Mouse (Mus musculus) embryonic facial prominence, embryonic 10.5 days (tissue): ENCODE results near the gene Arhgap35. TPM values are rescaled to one million over a fixed set of nuclear protein-coding genes. Genes with fewer than 3 reads are reported as not detected.
"Not testable (repeated sequence)": the region's sequence is repeated elsewhere in the genome, so short reads cannot be mapped to it uniquely, and the experiment has no call there.

Source experiments
- DNase-seq: peaks from one replicate; pipeline ENCODE4 v3.0.0-alpha.2; 2017; ENCODE audit warnings: low spot score
- H3K27ac ChIP-seq: fragments of 300-500 bp; sonication (generic); replicated peaks from 2 replicates; pipeline ENCODE4 v1.5.1; 2016; ENCODE audit warnings: mild to moderate bottlenecking
- H3K27me3 ChIP-seq: fragments of 300-500 bp; sonication (generic); replicated peaks from 2 replicates; pipeline ENCODE4 v1.6.1; 2016; ENCODE audit warnings: low read depth, mild to moderate bottlenecking; ENCODE audit not compliant: poor library complexity, severe bottlenecking
- H3K36me3 ChIP-seq: fragments of 300-500 bp; sonication (generic); replicated peaks from 2 replicates; pipeline ENCODE4 v1.6.1; 2016; ENCODE audit warnings: mild to moderate bottlenecking, moderate library complexity
- H3K4me1 ChIP-seq: fragments of 300-500 bp; sonication (generic); 2 replicates; pipeline ENCODE4 v1.6.1; 2016
- H3K4me3 ChIP-seq: fragments of 300-500 bp; sonication (generic); 2 replicates; pipeline ENCODE4 v1.5.1; 2016; ENCODE audit warnings: mild to moderate bottlenecking, moderate library complexity
- H3K9me3 ChIP-seq: fragments of 300-500 bp; sonication (generic); 2 replicates; pipeline ENCODE4 v1.6.1; 2016; ENCODE audit warnings: mild to moderate bottlenecking
- WGBS: fragments of 180-500 bp; shearing (Covaris S2); methylation state at CpG from one replicate; pipeline ENCODE4 v1.1.7; 2016; 5-methylcytosine and 5-hydroxymethylcytosine counted together
- polyA plus RNA-seq: library from polyadenylated mRNA; unstranded; fragments of >200 nt; fragmentation: Nextera tagmentation; extraction: Ambion mirVana; gene quantifications from 2 replicates; pipeline ENCODE4 v1.2.1, GENCODE M21; 2016

Arhgap35 gene
- polyA plus RNA-seq, 1 experiment from 2014 or later: 32.6 TPM

DNA sequence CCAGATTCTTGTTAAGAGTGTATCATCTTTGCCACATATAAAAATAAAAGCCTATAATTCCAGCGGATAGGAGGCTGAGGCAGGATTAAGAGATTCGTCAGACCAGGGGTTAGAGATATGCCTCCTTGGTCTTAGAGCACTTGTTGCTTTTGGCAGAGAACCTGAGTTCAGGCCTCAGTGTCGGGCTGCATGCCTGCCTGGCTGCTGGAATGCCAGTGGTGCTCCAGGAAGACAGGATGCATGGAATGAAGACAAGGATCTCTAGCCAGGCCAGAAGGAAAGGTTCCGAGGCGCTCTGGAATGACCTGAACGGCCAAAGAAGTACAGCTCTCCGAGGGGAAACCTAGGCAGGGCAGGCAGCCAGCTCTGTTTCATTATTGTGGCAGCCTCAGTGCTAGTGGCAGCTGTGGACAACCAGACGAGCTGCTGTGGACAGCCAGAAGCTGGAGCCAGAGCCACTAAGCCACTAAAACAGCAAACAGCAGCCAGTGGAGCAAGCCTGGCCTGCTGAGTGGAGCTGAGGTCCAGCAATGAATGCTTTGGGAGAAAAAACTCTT lies 6.4 kb upstream of the Arhgap35 start:
- no peak for DNase-seq
- H3K27me3 ChIP-seq: peaks cover 4% of the 10 kb centered on the region
- no peaks in the 10 kb centered on the region for H3K9me3 ChIP-seq
- H3K4me3 ChIP-seq: no peak overlapping the region
- H3K27ac ChIP-seq: no peak overlapping the region
- H3K4me1 ChIP-seq: peaks cover 28% of the 10 kb centered on the region
- WGBS: 83% methylated on average over 8 of the region's 8 CpGs
- H3K36me3 ChIP-seq: no peaks in the 10 kb centered on the region

DNA sequence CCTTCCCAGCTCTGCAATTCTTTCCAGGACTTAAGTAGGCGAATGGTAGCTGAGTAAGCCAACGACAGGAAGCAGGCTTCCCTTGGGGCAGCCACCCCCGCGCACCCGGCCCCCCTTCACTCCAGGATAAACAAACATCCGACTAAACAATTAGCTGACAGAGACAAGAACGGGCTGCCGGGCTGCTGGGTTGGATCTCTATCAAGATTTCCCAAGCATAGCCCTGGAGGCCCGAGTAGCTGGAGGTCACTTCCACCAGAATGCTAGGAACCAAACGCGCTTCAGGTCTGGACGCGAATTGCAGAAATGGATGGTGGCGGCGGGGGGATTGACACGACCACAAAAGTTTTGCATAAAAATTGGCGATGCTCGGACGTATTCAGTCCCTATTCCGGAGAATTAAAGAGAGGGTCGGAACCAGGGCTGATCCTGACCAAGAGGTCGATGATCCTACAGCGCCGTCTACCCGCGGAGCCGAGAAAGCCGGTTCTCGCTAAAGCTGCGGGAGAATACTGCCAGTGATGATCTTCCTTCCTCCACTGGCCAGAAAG lies 3.9 kb upstream of the Arhgap35 start:
- peak; percentile 73 for DNase-seq
- Histone ChIP-seq H3K4me3 (peak overlapping the region; percentile 52), H3K9me3 (no peaks in the 10 kb centered on the region), H3K27me3 (peaks cover 4% of the 10 kb centered on the region), H3K36me3 (no peaks in the 10 kb centered on the region), H3K4me1 (peaks cover 33% of the 10 kb centered on the region), H3K27ac (peak overlapping the region; percentile 59; the same call in 1 of the 2 replicates)
- under 1% methylated on average over 30 of the region's 30 CpGs for WGBS

- Histone ChIP-seq H3K27me3 (peaks cover 4% of the 10 kb centered on the region), H3K9me3 (no peaks in the 10 kb centered on the region), H3K4me3 (no peak overlapping the region), H3K27ac (no peak overlapping the region), H3K4me1 (peaks cover 40% of the 10 kb centered on the region), H3K36me3 (peaks cover 5% of the 10 kb centered on the region; the same call in 1 of the 2 replicates)
- peak; percentile 68 for DNase-seq
- WGBS: 24% methylated on average over 2 of the region's 2 CpGs
These were observed 2.3 kb upstream of the Arhgap35 start for GRCm38 (mm10) chr7:16617045-16617444.

- Histone ChIP-seq H3K4me3 (peak overlapping the region; percentile 93), H3K9me3 (no peaks in the 10 kb centered on the region), H3K27me3 (peaks cover 4% of the 10 kb centered on the region), H3K27ac (peak overlapping the region; percentile 99), H3K4me1 (peaks cover 61% of the 10 kb centered on the region), H3K36me3 (peaks cover 11% of the 10 kb centered on the region; the same call in 1 of the 2 replicates)
- peak; percentile 92 for DNase-seq
- WGBS: under 1% methylated on average over 83 of the region's 101 CpGs
These were observed 464 bp downstream of the Arhgap35 start for GRCm38 (mm10) chr7:16614171-16614887.

GRCm38 (mm10) chr7:16613461-16614170 lies 1.2 kb downstream of the Arhgap35 start:
- DNase-seq: peak; percentile 31
- peak overlapping the region; percentile 99 for H3K27ac ChIP-seq
- H3K27me3 ChIP-seq: peaks cover 4% of the 10 kb centered on the region
- H3K4me1 ChIP-seq: peaks cover 57% of the 10 kb centered on the region
- H3K36me3 ChIP-seq: peaks cover 12% of the 10 kb centered on the region
- WGBS: 1% methylated on average over 20 of the region's 20 CpGs
- H3K4me3 ChIP-seq: peak overlapping the region; percentile 93
- no peaks in the 10 kb centered on the region for H3K9me3 ChIP-seq

GRCm38 (mm10) chr7:16610345-16610744 lies 4.4 kb downstream of the Arhgap35 start:
- no peak for DNase-seq
- Histone ChIP-seq H3K36me3 (peaks cover 45% of the 10 kb centered on the region), H3K9me3 (no peaks in the 10 kb centered on the region), H3K27me3 (no peaks in the 10 kb centered on the region), H3K4me1 (peaks cover 42% of the 10 kb centered on the region), H3K27ac (no peak overlapping the region), H3K4me3 (no peak overlapping the region)
- 88% methylated on average over 2 of the region's 2 CpGs for WGBS

DNA sequence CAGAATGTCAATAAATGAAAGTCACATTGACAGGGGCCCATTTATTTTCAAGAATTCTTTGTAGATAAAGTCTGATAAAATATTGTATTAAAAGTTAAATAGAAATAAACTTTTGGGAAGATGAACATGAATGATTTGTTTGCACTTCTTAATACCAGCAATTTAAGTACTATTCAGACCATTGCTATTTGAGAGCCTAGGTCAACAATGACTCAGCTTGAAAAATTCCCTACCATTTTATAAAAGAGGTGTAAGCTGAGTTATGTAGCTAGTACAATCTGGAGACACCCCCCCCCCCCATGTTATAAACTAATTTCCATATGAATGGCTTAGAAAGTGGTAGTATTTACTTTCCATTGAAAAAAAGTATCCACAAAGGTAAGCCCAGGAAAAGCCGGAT lies 5.8 kb downstream of the Arhgap35 start:
- WGBS: 90% methylated on average over 1 of the region's 1 CpGs

GRCm38 (mm10) chr7:16608046-16608445 lies 6.7 kb downstream of the Arhgap35 start:
- no peak for DNase-seq
- WGBS: 94% methylated on average over 1 of the region's 1 CpGs
- Histone ChIP-seq H3K4me1 (peaks cover 37% of the 10 kb centered on the region), H3K27ac (no peak overlapping the region), H3K36me3 (peaks cover 61% of the 10 kb centered on the region), H3K9me3 (peaks cover 7% of the 10 kb centered on the region), H3K4me3 (no peak overlapping the region), H3K27me3 (no peaks in the 10 kb centered on the region)

More for the DNA sequence above, 5.8 kb downstream of the Arhgap35 start:
- H3K4me3 ChIP-seq: no peak overlapping the region
- peaks cover 2% of the 10 kb centered on the region for H3K9me3 ChIP-seq
- DNase-seq: no peak
- H3K27me3 ChIP-seq: no peaks in the 10 kb centered on the region
- peaks cover 42% of the 10 kb centered on the region for H3K4me1 ChIP-seq
- H3K27ac ChIP-seq: no peak overlapping the region
- H3K36me3 ChIP-seq: peaks cover 56% of the 10 kb centered on the region

DNA sequence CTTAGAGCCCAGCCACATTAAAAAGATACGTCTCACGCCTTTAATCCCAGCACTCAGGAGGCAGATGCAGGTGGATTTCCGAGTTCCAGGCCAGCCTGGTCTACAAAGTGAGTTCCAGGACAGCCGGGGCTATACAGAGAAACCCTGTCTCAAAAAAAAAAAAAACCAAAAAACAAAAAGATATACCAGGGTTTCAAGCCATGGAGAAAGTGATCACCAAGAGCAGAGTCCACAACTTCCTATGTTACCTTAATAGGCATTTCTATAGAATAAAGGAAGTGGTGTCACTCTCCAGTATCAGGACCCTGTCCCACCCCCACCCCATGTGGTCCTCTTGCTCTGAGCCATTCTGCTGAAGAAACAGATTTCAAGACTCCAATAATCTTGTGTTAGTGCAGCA lies 8.0 kb downstream of the Arhgap35 start:
- H3K36me3 ChIP-seq: peaks cover 54% of the 10 kb centered on the region
- not testable (repeated sequence) for H3K4me3 ChIP-seq, H3K27me3 ChIP-seq, H3K9me3 ChIP-seq, DNase-seq, H3K27ac ChIP-seq
- 94% methylated on average over 4 of the region's 4 CpGs for WGBS
- H3K4me1 ChIP-seq: peaks cover 30% of the 10 kb centered on the region

DNA sequence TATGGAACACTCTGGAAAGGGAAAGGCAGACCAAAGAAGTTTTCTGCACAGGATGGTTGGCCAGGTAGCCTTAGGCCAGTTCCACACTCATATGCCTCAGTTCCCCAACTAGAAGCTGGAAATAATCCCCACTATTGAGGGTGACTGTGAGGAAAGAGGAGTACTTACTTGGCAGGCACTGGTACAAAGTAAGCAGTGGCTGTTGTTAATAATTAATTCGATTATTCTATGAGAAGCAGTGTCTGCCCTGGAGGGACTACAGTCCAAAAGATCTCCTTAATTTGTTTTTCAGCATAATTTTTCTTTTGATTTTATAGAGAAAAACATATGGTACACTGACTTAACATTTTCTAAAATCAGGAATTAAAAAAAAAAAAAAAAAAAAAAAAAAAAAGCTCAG lies 10.7 kb downstream of the Arhgap35 start:
- Histone ChIP-seq H3K36me3 (peaks cover 50% of the 10 kb centered on the region), H3K27ac (no peak overlapping the region), H3K4me3 (no peak overlapping the region), H3K27me3 (no peaks in the 10 kb centered on the region), H3K4me1 (peaks cover 10% of the 10 kb centered on the region), H3K9me3 (peaks cover 7% of the 10 kb centered on the region)
- DNase-seq: no peak
- 94% methylated on average over 1 of the region's 1 CpGs for WGBS

DNA sequence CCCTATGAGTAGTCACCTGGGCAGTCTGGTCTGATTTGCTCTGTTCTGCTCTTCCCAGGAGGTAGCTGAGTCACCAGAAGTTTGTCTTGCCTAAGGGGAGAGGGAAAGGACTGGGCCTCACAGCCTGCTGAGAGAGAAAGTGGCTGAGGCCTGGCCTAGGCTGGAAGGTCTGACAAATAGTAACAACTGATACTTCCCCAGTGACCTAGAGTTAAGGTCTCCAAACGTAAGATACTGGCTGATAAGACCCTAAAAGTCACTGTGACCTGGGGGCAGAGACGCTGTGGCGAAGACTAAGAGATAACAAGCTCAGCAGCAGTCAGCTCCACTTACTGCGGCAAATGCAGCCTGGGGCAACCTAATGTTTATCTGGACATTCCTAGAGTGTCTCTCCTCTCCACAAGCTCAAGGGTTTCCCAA lies 13.1 kb downstream of the Arhgap35 start:
- Histone ChIP-seq H3K4me1 (peaks cover 10% of the 10 kb centered on the region), H3K27ac (no peak overlapping the region), H3K9me3 (peaks cover 7% of the 10 kb centered on the region), H3K4me3 (no peak overlapping the region), H3K27me3 (no peaks in the 10 kb centered on the region), H3K36me3 (peaks cover 37% of the 10 kb centered on the region)
- no peak for DNase-seq
- 32% methylated on average over 4 of the region's 4 CpGs for WGBS

DNA sequence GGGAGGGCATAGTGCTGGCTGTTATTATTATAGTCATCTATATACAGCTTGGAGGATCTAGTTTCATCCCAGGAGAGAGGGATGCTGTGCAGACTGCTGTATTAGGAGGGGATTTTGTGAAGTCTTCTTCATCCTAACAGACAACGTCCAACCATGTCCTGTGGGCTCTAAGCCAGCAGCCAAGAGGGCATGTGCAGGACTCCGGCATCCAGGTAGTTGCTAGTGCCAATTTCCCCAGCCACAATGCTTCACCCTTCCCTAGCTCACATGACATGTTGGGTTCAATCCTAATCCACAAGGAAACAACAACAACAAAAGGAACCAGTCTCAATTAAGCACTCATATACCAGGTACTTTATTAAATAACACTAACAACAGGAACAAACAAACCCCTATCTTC lies 15.8 kb downstream of the Arhgap35 start:
- Histone ChIP-seq H3K4me1 (peaks cover 10% of the 10 kb centered on the region), H3K9me3 (peaks cover 5% of the 10 kb centered on the region), H3K27me3 (no peaks in the 10 kb centered on the region), H3K4me3 (no peak overlapping the region), H3K36me3 (peaks cover 32% of the 10 kb centered on the region), H3K27ac (no peak overlapping the region)
- no peak for DNase-seq
- WGBS: 90% methylated on average over 2 of the region's 2 CpGs
